Mouse (Mus musculus): ENCODE data around the gene Dennd2c. TPM values are rescaled to one million over a fixed set of nuclear protein-coding genes. Genes with fewer than 3 reads are reported as not detected.

Gene Dennd2c
- polyA plus RNA-seq, 1 experiment from 2014 or later, result 3.6 TPM

- Histone ChIP-seq H3K27ac (ENCODE audit: low read depth, low read length) (no peak overlapping the region), H3K4me2 (replicated peaks; ENCODE audit: low read depth, low read length) (no peak overlapping the region), H3K27me3 (ENCODE audit: control insufficient read depth, insufficient read depth, low read length) (no peaks in the 10 kb centered on the region), H3K4me1 (ENCODE audit: control insufficient read depth, insufficient read depth, low read length) (no peaks in the 10 kb centered on the region), H3K36me3 (ENCODE audit: control insufficient read depth, insufficient read depth, low read length) (no peaks in the 10 kb centered on the region), H3K9me3 (ENCODE audit: control insufficient read depth, low read length) (no peaks in the 10 kb centered on the region), H3K9ac (ENCODE audit: low read depth, low read length) (no peak overlapping the region), H3K4me3 (ENCODE audit: low read length) (no peak overlapping the region)
- no peak for ATAC-seq (ENCODE audit: low FRiP score, low TSS enrichment)
- WGBS, result 57% methylated on average over 2 of the region's 2 CpGs
Observed at GRCm38 (mm10) chr3:103100735-103101134, 1.7 kb upstream of the Dennd2c start.

- Histone ChIP-seq H3K4me1 (ENCODE audit: control insufficient read depth, insufficient read depth, low read length) (no peaks in the 10 kb centered on the region), H3K27ac (ENCODE audit: low read depth, low read length) (no peak overlapping the region), H3K9me3 (ENCODE audit: control insufficient read depth, low read length) (no peaks in the 10 kb centered on the region), H3K27me3 (ENCODE audit: control insufficient read depth, insufficient read depth, low read length) (no peaks in the 10 kb centered on the region), H3K4me2 (replicated peaks; ENCODE audit: low read depth, low read length) (no peak overlapping the region), H3K36me3 (ENCODE audit: control insufficient read depth, insufficient read depth, low read length) (no peaks in the 10 kb centered on the region), H3K9ac (ENCODE audit: low read depth, low read length) (no peak overlapping the region), H3K4me3 (ENCODE audit: low read length) (no peak overlapping the region)
- WGBS, result 51% methylated on average over 5 of the region's 5 CpGs
- ATAC-seq (ENCODE audit: low FRiP score, low TSS enrichment), result no peak
Observed at GRCm38 (mm10) chr3:103101194-103101593, 1.2 kb upstream of the Dennd2c start.

- Histone ChIP-seq H3K9ac (ENCODE audit: low read depth, low read length) (peak overlapping the region; percentile 69), H3K27me3 (ENCODE audit: control insufficient read depth, insufficient read depth, low read length) (no peaks in the 10 kb centered on the region), H3K36me3 (ENCODE audit: control insufficient read depth, insufficient read depth, low read length) (no peaks in the 10 kb centered on the region), H3K4me2 (replicated peaks; ENCODE audit: low read depth, low read length) (peak overlapping the region; percentile 97), H3K4me1 (ENCODE audit: control insufficient read depth, insufficient read depth, low read length) (no peaks in the 10 kb centered on the region), H3K9me3 (ENCODE audit: control insufficient read depth, low read length) (no peaks in the 10 kb centered on the region), H3K4me3 (ENCODE audit: low read length) (peak overlapping the region; percentile 75), H3K27ac (ENCODE audit: low read depth, low read length) (no peak overlapping the region)
- ATAC-seq (ENCODE audit: low FRiP score, low TSS enrichment), result peak; percentile 54
- WGBS, result 1% methylated on average over 14 of the region's 14 CpGs
Observed at GRCm38 (mm10) chr3:103101909-103102308, 495 bp upstream of the Dennd2c start.

- Histone ChIP-seq H3K27ac (ENCODE audit: low read depth, low read length) (no peak overlapping the region), H3K27me3 (ENCODE audit: control insufficient read depth, insufficient read depth, low read length) (no peaks in the 10 kb centered on the region), H3K4me3 (ENCODE audit: low read length) (no peak overlapping the region), H3K9me3 (ENCODE audit: control insufficient read depth, low read length) (no peaks in the 10 kb centered on the region), H3K4me1 (ENCODE audit: control insufficient read depth, insufficient read depth, low read length) (no peaks in the 10 kb centered on the region), H3K36me3 (ENCODE audit: control insufficient read depth, insufficient read depth, low read length) (no peaks in the 10 kb centered on the region), H3K9ac (ENCODE audit: low read depth, low read length) (no peak overlapping the region), H3K4me2 (replicated peaks; ENCODE audit: low read depth, low read length) (no peak overlapping the region)
- ATAC-seq (ENCODE audit: low FRiP score, low TSS enrichment), result no peak
- 84% methylated on average over 7 of the region's 7 CpGs for WGBS
Observed at GRCm38 (mm10) chr3:103107565-103108240, 5.3 kb downstream of the Dennd2c start.

- H3K9ac ChIP-seq (ENCODE audit: low read depth, low read length), result no peak overlapping the region
- no peak overlapping the region for H3K27ac ChIP-seq (ENCODE audit: low read depth, low read length)
- no peaks in the 10 kb centered on the region for H3K36me3 ChIP-seq (ENCODE audit: control insufficient read depth, insufficient read depth, low read length)
- no peaks in the 10 kb centered on the region for H3K27me3 ChIP-seq (ENCODE audit: control insufficient read depth, insufficient read depth, low read length)
- 69% methylated on average over 5 of the region's 5 CpGs for WGBS
- ATAC-seq (ENCODE audit: low FRiP score, low TSS enrichment), result no peak
- no peaks in the 10 kb centered on the region for H3K9me3 ChIP-seq (ENCODE audit: control insufficient read depth, low read length)
- H3K4me2 ChIP-seq (replicated peaks; ENCODE audit: low read depth, low read length), result no peak overlapping the region
- no peaks in the 10 kb centered on the region for H3K4me1 ChIP-seq (ENCODE audit: control insufficient read depth, insufficient read depth, low read length)
- H3K4me3 ChIP-seq (ENCODE audit: low read length), result no peak overlapping the region
Observed at GRCm38 (mm10) chr3:103112216-103112615, 9.8 kb downstream of the Dennd2c start.

GRCm38 (mm10) chr3:103123636-103124035 is 21.2 kb downstream of the Dennd2c start:
- ATAC-seq (ENCODE audit: low FRiP score, low TSS enrichment), result no peak
- Histone ChIP-seq H3K36me3 (ENCODE audit: control insufficient read depth, insufficient read depth, low read length) (no peaks in the 10 kb centered on the region), H3K9me3 (ENCODE audit: control insufficient read depth, low read length) (no peaks in the 10 kb centered on the region), H3K4me1 (ENCODE audit: control insufficient read depth, insufficient read depth, low read length) (peaks cover 4% of the 10 kb centered on the region; the same call in 1 of the 2 replicates), H3K27me3 (ENCODE audit: control insufficient read depth, insufficient read depth, low read length) (no peaks in the 10 kb centered on the region), H3K4me3 (ENCODE audit: low read length) (no peak overlapping the region), H3K9ac (ENCODE audit: low read depth, low read length) (no peak overlapping the region), H3K27ac (ENCODE audit: low read depth, low read length) (no peak overlapping the region), H3K4me2 (replicated peaks; ENCODE audit: low read depth, low read length) (no peak overlapping the region)
- 85% methylated on average over 3 of the region's 3 CpGs for WGBS

GRCm38 (mm10) chr3:103126138-103126537 is 23.7 kb downstream of the Dennd2c start:
- ATAC-seq (ENCODE audit: low FRiP score, low TSS enrichment), result no peak
- Histone ChIP-seq H3K27me3 (ENCODE audit: control insufficient read depth, insufficient read depth, low read length) (no peaks in the 10 kb centered on the region), H3K4me3 (ENCODE audit: low read length) (no peak overlapping the region), H3K27ac (ENCODE audit: low read depth, low read length) (no peak overlapping the region), H3K36me3 (ENCODE audit: control insufficient read depth, insufficient read depth, low read length) (no peaks in the 10 kb centered on the region), H3K4me1 (ENCODE audit: control insufficient read depth, insufficient read depth, low read length) (peaks cover 13% of the 10 kb centered on the region; the same call in 1 of the 2 replicates), H3K9me3 (ENCODE audit: control insufficient read depth, low read length) (no peaks in the 10 kb centered on the region), H3K4me2 (replicated peaks; ENCODE audit: low read depth, low read length) (no peak overlapping the region), H3K9ac (ENCODE audit: low read depth, low read length) (no peak overlapping the region)
- WGBS, result 92% methylated on average over 3 of the region's 3 CpGs

- no peak for ATAC-seq (ENCODE audit: low FRiP score, low TSS enrichment)
- no peaks in the 10 kb centered on the region for H3K27me3 ChIP-seq (ENCODE audit: control insufficient read depth, insufficient read depth, low read length)
- WGBS, result 44% methylated on average over 2 of the region's 2 CpGs
Observed at GRCm38 (mm10) chr3:103127177-103127576, 24.8 kb downstream of the Dennd2c start.

GRCm38 (mm10) chr3:103127721-103128120 is 25.3 kb downstream of the Dennd2c start:
- Histone ChIP-seq H3K27ac (ENCODE audit: low read depth, low read length) (no peak overlapping the region), H3K4me1 (ENCODE audit: control insufficient read depth, insufficient read depth, low read length) (peaks cover 13% of the 10 kb centered on the region; the same call in 1 of the 2 replicates), H3K9me3 (ENCODE audit: control insufficient read depth, low read length) (no peaks in the 10 kb centered on the region), H3K9ac (ENCODE audit: low read depth, low read length) (no peak overlapping the region), H3K4me2 (replicated peaks; ENCODE audit: low read depth, low read length) (no peak overlapping the region), H3K27me3 (ENCODE audit: control insufficient read depth, insufficient read depth, low read length) (no peaks in the 10 kb centered on the region), H3K4me3 (ENCODE audit: low read length) (no peak overlapping the region), H3K36me3 (ENCODE audit: control insufficient read depth, insufficient read depth, low read length) (no peaks in the 10 kb centered on the region)
- ATAC-seq (ENCODE audit: low FRiP score, low TSS enrichment), result no peak
- 66% methylated on average over 5 of the region's 5 CpGs for WGBS

More at GRCm38 (mm10) chr3:103127177-103127576, 24.8 kb downstream of the Dennd2c start:
- Histone ChIP-seq H3K4me2 (replicated peaks; ENCODE audit: low read depth, low read length) (no peak overlapping the region), H3K4me1 (ENCODE audit: control insufficient read depth, insufficient read depth, low read length) (peaks cover 13% of the 10 kb centered on the region; the same call in 1 of the 2 replicates), H3K4me3 (ENCODE audit: low read length) (no peak overlapping the region), H3K27ac (ENCODE audit: low read depth, low read length) (no peak overlapping the region), H3K36me3 (ENCODE audit: control insufficient read depth, insufficient read depth, low read length) (no peaks in the 10 kb centered on the region), H3K9me3 (ENCODE audit: control insufficient read depth, low read length) (no peaks in the 10 kb centered on the region), H3K9ac (ENCODE audit: low read depth, low read length) (no peak overlapping the region)

Data from kidney, embryonic 14.5 days (tissue).